Mouse (Mus musculus): ENCODE results near the gene Fam107b. TPM values are rescaled to one million over a fixed set of nuclear protein-coding genes. Genes with fewer than 3 reads are reported as not detected.

Fam107b gene
- total RNA-seq, 1 experiment from 2014 or later = 624 TPM

GRCm38 (mm10) chr2:3742519-3742918, 172.2 kb downstream of the Fam107b start:
- no peak for ATAC-seq (replicated peaks in 1 of 2; ENCODE audit: insufficient read depth in 1 of 2, low FRiP score in 2 of 2, low TSS enrichment in 1 of 2, low read depth in 1 of 2, poor library complexity in 2 of 2, severe bottlenecking in 2 of 2)

GRCm38 (mm10) chr2:3745041-3745440, 174.8 kb downstream of the Fam107b start:
- no peak for ATAC-seq (replicated peaks in 1 of 2; ENCODE audit: insufficient read depth in 1 of 2, low FRiP score in 2 of 2, low TSS enrichment in 1 of 2, low read depth in 1 of 2, poor library complexity in 2 of 2, severe bottlenecking in 2 of 2)

- ATAC-seq (replicated peaks in 1 of 2; ENCODE audit: insufficient read depth in 1 of 2, low FRiP score in 2 of 2, low TSS enrichment in 1 of 2, low read depth in 1 of 2, poor library complexity in 2 of 2, severe bottlenecking in 2 of 2) = no peak
These were observed 175.8 kb downstream of the Fam107b start for GRCm38 (mm10) chr2:3745910-3746606.

- no peak; a peak in 1 of 4 replicates for ATAC-seq (replicated peaks in 1 of 2; ENCODE audit: insufficient read depth in 1 of 2, low FRiP score in 2 of 2, low TSS enrichment in 1 of 2, low read depth in 1 of 2, poor library complexity in 2 of 2, severe bottlenecking in 2 of 2)
These were observed 178.6 kb downstream of the Fam107b start for GRCm38 (mm10) chr2:3748714-3749503.

- peak in 1 of 2 experiments; percentile 11; a peak in 1 of 4 replicates for ATAC-seq (replicated peaks in 1 of 2; ENCODE audit: insufficient read depth in 1 of 2, low FRiP score in 2 of 2, low TSS enrichment in 1 of 2, low read depth in 1 of 2, poor library complexity in 2 of 2, severe bottlenecking in 2 of 2)
These were observed 179.3 kb downstream of the Fam107b start for GRCm38 (mm10) chr2:3749504-3750024.

GRCm38 (mm10) chr2:3750126-3750525, 179.8 kb downstream of the Fam107b start:
- ATAC-seq (replicated peaks in 1 of 2; ENCODE audit: insufficient read depth in 1 of 2, low FRiP score in 2 of 2, low TSS enrichment in 1 of 2, low read depth in 1 of 2, poor library complexity in 2 of 2, severe bottlenecking in 2 of 2) = no peak

- ATAC-seq (replicated peaks in 1 of 2; ENCODE audit: insufficient read depth in 1 of 2, low FRiP score in 2 of 2, low TSS enrichment in 1 of 2, low read depth in 1 of 2, poor library complexity in 2 of 2, severe bottlenecking in 2 of 2) = peak in 1 of 2 experiments; percentile 21; a peak in 1 of 4 replicates
These were observed 182.1 kb downstream of the Fam107b start for GRCm38 (mm10) chr2:3752365-3752764.

- no peak for ATAC-seq (replicated peaks in 1 of 2; ENCODE audit: insufficient read depth in 1 of 2, low FRiP score in 2 of 2, low TSS enrichment in 1 of 2, low read depth in 1 of 2, poor library complexity in 2 of 2, severe bottlenecking in 2 of 2)
These were observed 182.6 kb downstream of the Fam107b start for GRCm38 (mm10) chr2:3752893-3753292.

- peak; percentile 68 to 85 for ATAC-seq (replicated peaks in 1 of 2; ENCODE audit: insufficient read depth in 1 of 2, low FRiP score in 2 of 2, low TSS enrichment in 1 of 2, low read depth in 1 of 2, poor library complexity in 2 of 2, severe bottlenecking in 2 of 2)
These were observed 183.5 kb downstream of the Fam107b start for GRCm38 (mm10) chr2:3753749-3754148.

- ATAC-seq (replicated peaks in 1 of 2; ENCODE audit: insufficient read depth in 1 of 2, low FRiP score in 2 of 2, low TSS enrichment in 1 of 2, low read depth in 1 of 2, poor library complexity in 2 of 2, severe bottlenecking in 2 of 2) = no peak
These were observed 185.6 kb downstream of the Fam107b start for GRCm38 (mm10) chr2:3755936-3756335.

GRCm38 (mm10) chr2:3758406-3758805, 188.1 kb downstream of the Fam107b start:
- no peak for ATAC-seq (replicated peaks in 1 of 2; ENCODE audit: insufficient read depth in 1 of 2, low FRiP score in 2 of 2, low TSS enrichment in 1 of 2, low read depth in 1 of 2, poor library complexity in 2 of 2, severe bottlenecking in 2 of 2)

- ATAC-seq (replicated peaks in 1 of 2; ENCODE audit: insufficient read depth in 1 of 2, low FRiP score in 2 of 2, low TSS enrichment in 1 of 2, low read depth in 1 of 2, poor library complexity in 2 of 2, severe bottlenecking in 2 of 2) = peak; percentile 24 to 51; a peak in 3 of 4 replicates
These were observed 190.0 kb downstream of the Fam107b start for GRCm38 (mm10) chr2:3760234-3760836.

- ATAC-seq (replicated peaks in 1 of 2; ENCODE audit: insufficient read depth in 1 of 2, low FRiP score in 2 of 2, low TSS enrichment in 1 of 2, low read depth in 1 of 2, poor library complexity in 2 of 2, severe bottlenecking in 2 of 2) = peak; percentile 18 to 34; a peak in 3 of 4 replicates
These were observed 193.8 kb downstream of the Fam107b start for GRCm38 (mm10) chr2:3764136-3764535.

GRCm38 (mm10) chr2:3765957-3766783, 195.9 kb downstream of the Fam107b start:
- no peak for ATAC-seq (replicated peaks in 1 of 2; ENCODE audit: insufficient read depth in 1 of 2, low FRiP score in 2 of 2, low TSS enrichment in 1 of 2, low read depth in 1 of 2, poor library complexity in 2 of 2, severe bottlenecking in 2 of 2)

- peak; percentile 71 to 80; a peak in 3 of 4 replicates for ATAC-seq (replicated peaks in 1 of 2; ENCODE audit: insufficient read depth in 1 of 2, low FRiP score in 2 of 2, low TSS enrichment in 1 of 2, low read depth in 1 of 2, poor library complexity in 2 of 2, severe bottlenecking in 2 of 2)
These were observed 199.0 kb downstream of the Fam107b start for GRCm38 (mm10) chr2:3769260-3769659.

- peak; percentile 11 to 33; a peak in 1 of 4 replicates for ATAC-seq (replicated peaks in 1 of 2; ENCODE audit: insufficient read depth in 1 of 2, low FRiP score in 2 of 2, low TSS enrichment in 1 of 2, low read depth in 1 of 2, poor library complexity in 2 of 2, severe bottlenecking in 2 of 2)
These were observed 199.6 kb downstream of the Fam107b start for GRCm38 (mm10) chr2:3769786-3770318.

- ATAC-seq (replicated peaks in 1 of 2; ENCODE audit: insufficient read depth in 1 of 2, low FRiP score in 2 of 2, low TSS enrichment in 1 of 2, low read depth in 1 of 2, poor library complexity in 2 of 2, severe bottlenecking in 2 of 2) = no peak
These were observed 200.1 kb downstream of the Fam107b start for GRCm38 (mm10) chr2:3770383-3770782.

Data from hematopoietic stem cell, adult 5-6 weeks (primary cell).